Mouse (Mus musculus) limb, embryonic 15.5 days (tissue): Measurements from ENCODE around the gene Gm7347. TPM values are rescaled to one million over a fixed set of nuclear protein-coding genes. Genes with fewer than 3 reads are reported as not detected.
"Not testable (repeated sequence)": the region's sequence is repeated elsewhere in the genome, so short reads cannot be mapped to it uniquely, and the experiment has no call there.

Experiments
- ATAC-seq: fragments of 200-750 bp; cut with Nextera tagmentation; 2 replicates; pipeline ENCODE4 v1.8.0; 2017; ENCODE audit warnings: low read depth, moderate TSS enrichment; ENCODE audit not compliant: insufficient number of reproducible peaks, low FRiP score, low TSS enrichment
- H3K27ac ChIP-seq: fragments of 300-500 bp; sonication (generic); 2 replicates; pipeline ENCODE4 v1.5.1; 2015; ENCODE audit warnings: moderate library complexity, mild to moderate bottlenecking, inconsistent platforms
- H3K27me3 ChIP-seq: fragments of 300-500 bp; sonication (generic); 2 replicates; pipeline ENCODE4 v1.6.1; 2015; ENCODE audit warnings: inconsistent platforms
- H3K36me3 ChIP-seq: fragments of 300-500 bp; sonication (generic); 2 replicates; pipeline ENCODE4 v1.6.1; 2015; ENCODE audit warnings: inconsistent platforms
- H3K4me1 ChIP-seq: fragments of 300-500 bp; sonication (generic); 2 replicates; pipeline ENCODE4 v1.6.1; 2015; ENCODE audit warnings: inconsistent platforms
- H3K4me2 ChIP-seq: fragments of 300-500 bp; sonication (generic); 2 replicates; pipeline ENCODE4 v1.6.1; 2015; ENCODE audit warnings: mild to moderate bottlenecking, inconsistent platforms
- H3K4me3 ChIP-seq: fragments of 300-500 bp; sonication (generic); 2 replicates; pipeline ENCODE4 v1.5.1; 2015; ENCODE audit warnings: mild to moderate bottlenecking, inconsistent platforms
- H3K9ac ChIP-seq: fragments of 300-500 bp; sonication (generic); 2 replicates; pipeline ENCODE4 v1.6.1; 2015; ENCODE audit warnings: inconsistent platforms
- H3K9me3 ChIP-seq: fragments of 300-500 bp; sonication (generic); 2 replicates; pipeline ENCODE4 v1.6.1; 2016; ENCODE audit warnings: inconsistent platforms
- WGBS: fragments of 180-500 bp; shearing (Covaris S2); methylation state at CpG from one replicate; pipeline ENCODE4 v1.1.7; 2015; 5-methylcytosine and 5-hydroxymethylcytosine counted together
- polyA plus RNA-seq: library from polyadenylated mRNA; unstranded; fragments of >200 nt; fragmentation: Nextera tagmentation; extraction: Ambion mirVana; gene quantifications from 2 replicates; pipeline ENCODE4 v1.2.1, GENCODE M21; 2015

The Gm7347 gene
- polyA plus RNA-seq = 0.19 TPM in 1 of 2 replicates, not detected in the other

DNA sequence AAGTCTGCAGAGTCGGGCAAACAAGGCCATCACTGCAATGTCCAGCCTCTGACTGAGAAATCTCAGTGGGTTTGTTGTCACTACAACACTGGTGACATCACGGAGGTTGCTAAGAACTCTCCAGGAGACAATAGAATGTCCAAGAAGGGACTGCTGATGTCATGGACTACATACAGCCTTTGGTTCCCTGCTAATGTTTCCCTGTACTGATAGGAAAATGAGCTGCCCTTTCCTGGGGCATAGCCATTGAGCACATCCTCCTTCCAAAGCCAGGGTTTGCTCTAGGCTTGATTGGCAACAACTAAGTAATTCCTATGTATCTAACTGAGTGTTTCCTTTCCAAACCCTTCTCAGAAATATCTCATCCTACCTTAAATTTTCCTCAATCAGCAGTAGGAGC lies at the start of gene Gm7347:
Gene Gm7347 (minus strand): TSS at position 101 of the 400 bp plus-strand sequence.
- not testable (repeated sequence) for H3K9ac ChIP-seq, ATAC-seq, H3K36me3 ChIP-seq, H3K9me3 ChIP-seq, H3K4me2 ChIP-seq, H3K4me3 ChIP-seq, H3K27ac ChIP-seq, H3K4me1 ChIP-seq, H3K27me3 ChIP-seq
- no CpG with 5 or more reads among the region's 2 CpGs for WGBS

DNA sequence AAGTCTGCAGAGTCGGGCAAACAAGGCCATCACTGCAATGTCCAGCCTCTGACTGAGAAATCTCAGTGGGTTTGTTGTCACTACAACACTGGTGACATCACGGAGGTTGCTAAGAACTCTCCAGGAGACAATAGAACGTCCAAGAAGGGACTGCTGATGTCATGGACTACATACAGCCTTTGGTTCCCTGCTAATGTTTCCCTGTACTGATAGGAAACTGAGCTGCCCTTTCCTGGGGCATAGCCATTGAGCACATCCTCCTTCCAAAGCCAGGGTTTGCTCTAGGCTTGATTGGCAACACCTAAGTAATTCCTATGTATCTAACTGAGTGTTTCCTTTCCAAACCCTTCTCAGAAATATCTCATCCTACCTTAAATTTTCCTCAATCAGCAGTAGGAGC lies 46.9 kb upstream of the Gm7347 start, which contains the start of gene 5031410I06Rik:
Gene 5031410I06Rik (minus strand): TSS at position 101 of the 400 bp plus-strand sequence.
- WGBS = no CpG with 5 or more reads among the region's 3 CpGs
- H3K9me3 ChIP-seq = not testable (repeated sequence)

DNA sequence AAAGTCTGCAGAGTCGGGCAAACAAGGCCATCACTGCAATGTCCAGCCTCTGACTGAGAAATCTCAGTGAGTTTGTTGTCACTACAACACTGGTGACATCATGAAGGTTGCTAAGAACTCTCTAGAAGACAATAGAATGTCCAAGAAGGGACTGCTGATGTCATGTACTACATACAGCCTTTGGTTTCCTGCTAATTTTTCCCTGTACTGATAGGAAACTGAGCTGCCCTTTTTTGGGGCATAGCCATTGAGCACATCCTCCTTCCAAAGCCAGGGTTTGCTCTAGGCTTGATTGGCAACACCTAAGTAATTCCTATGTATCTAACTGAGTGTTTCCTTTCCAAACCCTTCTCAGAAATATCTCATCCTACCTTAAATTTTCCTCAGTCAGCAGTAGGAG lies 30.8 kb upstream of the Gm7347 start, which contains the start of gene Gm10471:
Gene Gm10471 (minus strand): TSS at position 101 of the 400 bp plus-strand sequence.
- not testable (repeated sequence) for H3K36me3 ChIP-seq, H3K4me2 ChIP-seq, H3K27ac ChIP-seq, H3K4me3 ChIP-seq, H3K9ac ChIP-seq, ATAC-seq, H3K27me3 ChIP-seq, H3K9me3 ChIP-seq, H3K4me1 ChIP-seq
- 68% methylated on average over 1 of the region's 1 CpGs for WGBS

More for the DNA sequence above, 46.9 kb upstream of the Gm7347 start, which contains the start of gene 5031410I06Rik:
- not testable (repeated sequence) for H3K4me2 ChIP-seq, H3K27ac ChIP-seq, H3K9ac ChIP-seq, H3K4me1 ChIP-seq, ATAC-seq, H3K27me3 ChIP-seq, H3K4me3 ChIP-seq, H3K36me3 ChIP-seq

DNA sequence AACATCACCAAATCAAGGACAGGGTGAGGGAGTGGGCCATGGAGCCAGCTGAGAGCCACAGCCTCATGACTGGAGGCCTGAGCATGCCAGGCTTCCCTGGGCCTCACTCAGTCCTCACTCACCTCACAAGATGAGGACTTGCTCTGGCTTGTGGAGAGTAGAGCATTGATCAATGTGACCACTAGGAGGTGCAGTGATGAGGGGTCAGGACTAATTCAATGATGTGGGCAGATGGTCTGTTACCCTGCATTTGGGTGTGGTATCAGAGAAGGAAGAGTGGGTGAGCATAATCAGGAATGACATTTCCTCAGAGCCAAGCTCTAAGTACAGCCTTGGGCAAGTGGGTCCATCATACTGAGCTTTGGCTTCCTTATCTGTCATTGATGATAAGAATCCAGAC lies 20.6 kb upstream of the Gm7347 start:
- H3K27ac ChIP-seq, ATAC-seq, H3K4me2 ChIP-seq, H3K27me3 ChIP-seq, H3K9me3 ChIP-seq, H3K9ac ChIP-seq, H3K4me3 ChIP-seq, H3K36me3 ChIP-seq, H3K4me1 ChIP-seq: not testable (repeated sequence)

DNA sequence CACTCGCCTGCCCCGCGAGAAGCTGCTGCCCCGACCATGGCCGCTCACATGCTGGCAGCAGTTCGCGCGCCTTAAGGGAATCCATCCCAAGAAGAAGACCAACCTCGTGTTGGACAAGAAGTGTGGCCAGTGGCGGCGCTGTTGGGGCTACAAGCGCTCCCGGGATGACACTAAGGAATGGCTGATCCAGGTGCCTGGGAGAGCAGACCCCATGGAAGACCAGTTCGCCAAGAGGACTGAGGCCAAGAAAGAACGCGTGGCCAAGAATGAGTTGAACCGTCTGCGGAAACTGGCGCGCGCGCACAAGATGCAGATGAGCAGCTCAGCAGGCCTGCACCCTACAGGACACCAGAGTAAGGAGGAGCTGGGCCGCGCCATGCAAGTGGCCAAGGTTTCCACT lies 12.3 kb upstream of the Gm7347 start:
- Histone ChIP-seq H3K4me2 (no peak overlapping the region), H3K27ac (no peak overlapping the region), H3K27me3 (no peaks in the 10 kb centered on the region), H3K4me3 (no peak overlapping the region), H3K4me1 (no peaks in the 10 kb centered on the region), H3K9ac (no peak overlapping the region), H3K9me3 (no peaks in the 10 kb centered on the region), H3K36me3 (no peaks in the 10 kb centered on the region)
- ATAC-seq = no peak
- 91% methylated on average over 24 of the region's 24 CpGs for WGBS

DNA sequence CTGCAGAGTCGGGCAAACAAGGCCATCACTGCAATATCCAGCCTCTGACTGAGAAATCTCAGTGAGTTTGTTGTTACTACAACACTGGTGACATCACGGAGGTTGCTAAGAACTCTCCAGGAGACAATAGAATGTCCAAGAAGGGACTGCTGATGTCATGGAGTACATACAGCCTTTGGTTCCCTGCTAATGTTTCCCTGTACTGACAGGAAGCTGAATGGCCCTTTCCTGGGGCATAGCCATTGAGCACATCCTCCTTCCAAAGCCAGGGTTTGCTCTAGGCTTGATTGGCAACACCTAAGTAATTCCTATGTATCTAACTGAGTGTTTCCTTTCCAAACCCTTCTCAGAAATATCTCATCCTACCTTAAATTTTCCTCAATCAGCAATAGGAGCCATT lies 18.9 kb downstream of the Gm7347 start, which contains the start of gene Speer4a:
Gene Speer4a (minus strand): TSS at position 101 of the 400 bp plus-strand sequence.
- not testable (repeated sequence) for H3K36me3 ChIP-seq, ATAC-seq, H3K9ac ChIP-seq, H3K27me3 ChIP-seq, H3K4me1 ChIP-seq, H3K4me2 ChIP-seq, H3K4me3 ChIP-seq, H3K27ac ChIP-seq, H3K9me3 ChIP-seq
- WGBS = 78% methylated on average over 2 of the region's 2 CpGs

DNA sequence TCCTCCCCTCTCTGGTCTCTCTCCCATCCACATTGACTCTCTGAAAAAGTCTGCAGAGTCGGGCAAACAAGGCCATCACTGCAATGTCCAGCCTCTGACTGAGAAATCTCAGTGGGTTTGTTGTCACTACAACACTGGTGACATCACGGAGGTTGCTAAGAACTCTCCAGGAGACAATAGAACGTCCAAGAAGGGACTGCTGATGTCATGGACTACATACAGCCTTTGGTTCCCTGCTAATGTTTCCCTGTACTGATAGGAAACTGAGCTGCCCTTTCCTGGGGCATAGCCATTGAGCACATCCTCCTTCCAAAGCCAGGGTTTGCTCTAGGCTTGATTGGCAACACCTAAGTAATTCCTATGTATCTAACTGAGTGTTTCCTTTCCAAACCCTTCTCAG lies 35.6 kb downstream of the Gm7347 start, which contains the start of gene Gm5862:
Gene Gm5862 (minus strand): TSS at position 101 of the 400 bp plus-strand sequence.
- WGBS = no CpG with 5 or more reads among the region's 3 CpGs
- H3K27me3 ChIP-seq, ATAC-seq, H3K27ac ChIP-seq, H3K4me3 ChIP-seq, H3K4me1 ChIP-seq, H3K4me2 ChIP-seq, H3K9me3 ChIP-seq, H3K36me3 ChIP-seq, H3K9ac ChIP-seq: not testable (repeated sequence)

DNA sequence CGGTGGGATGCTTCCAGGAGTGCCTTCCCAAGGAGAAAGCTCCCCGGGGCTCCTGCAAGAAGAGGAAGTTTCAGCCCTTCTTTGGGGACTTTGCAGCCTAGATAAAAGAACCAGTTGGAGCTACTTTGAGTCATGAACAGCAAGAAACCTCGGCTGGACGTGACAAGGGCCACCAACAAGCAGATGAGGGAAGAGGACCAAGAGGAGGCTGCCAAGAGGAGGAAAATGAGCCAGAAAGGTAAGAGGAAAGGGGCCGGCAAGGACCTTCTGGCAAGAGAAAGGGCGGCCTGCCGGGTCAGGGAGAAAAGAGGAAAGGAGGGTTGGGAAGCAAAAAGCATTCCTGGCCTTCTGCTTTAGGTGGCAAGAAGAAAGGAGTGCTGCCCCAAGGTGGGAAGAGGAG lies 50.7 kb downstream of the Gm7347 start:
- 0 out of 2 replicates have a peak, but pooled peaks have one; percentile 35 for ATAC-seq

DNA sequence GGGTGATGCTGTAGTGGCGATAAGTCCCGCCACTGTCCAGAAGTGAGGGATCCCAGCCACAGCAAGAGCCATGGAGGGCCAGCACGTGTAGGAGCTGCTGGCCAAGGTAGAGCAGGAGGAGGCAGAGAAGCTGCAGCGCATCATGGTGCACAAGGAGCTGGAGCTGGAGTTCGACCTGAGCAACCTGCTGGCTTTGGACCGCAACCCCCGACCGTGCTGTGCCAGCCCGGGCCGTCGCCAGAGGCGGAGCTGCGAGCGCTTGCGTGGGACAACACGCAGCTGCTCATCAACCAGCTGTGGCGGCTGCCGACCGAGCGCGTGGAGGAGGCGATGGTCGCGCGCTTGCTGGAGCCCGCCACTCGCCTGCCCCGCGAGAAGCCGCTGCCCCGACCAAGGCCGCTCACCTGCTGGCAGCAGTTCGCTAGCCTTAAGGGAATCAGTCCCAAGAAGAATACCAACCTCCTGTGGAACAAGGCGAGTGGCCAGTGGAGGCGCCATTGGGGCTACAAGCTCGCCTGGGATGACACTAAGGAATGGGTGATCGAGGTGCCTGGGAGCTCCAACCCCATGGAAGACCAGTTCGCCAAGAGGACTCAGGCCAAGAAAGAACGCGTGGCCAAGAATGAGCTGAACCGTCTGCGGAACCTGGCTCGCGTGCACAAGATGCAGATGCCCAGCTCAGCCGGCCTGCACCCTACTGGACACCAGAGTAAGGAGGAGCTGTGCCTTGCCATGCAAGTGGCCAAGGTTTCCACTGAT lies 51.3 kb downstream of the Gm7347 start:
- peak; percentile 78 for ATAC-seq
- H3K36me3 ChIP-seq, H3K4me1 ChIP-seq, H3K9ac ChIP-seq, H3K9me3 ChIP-seq, H3K27ac ChIP-seq: not testable (repeated sequence)
- 20% methylated on average over 45 of the region's 45 CpGs for WGBS
- Histone ChIP-seq H3K27me3 (peaks cover 11% of the 10 kb centered on the region), H3K4me2 (peak overlapping the region; percentile 41), H3K4me3 (peak overlapping the region; percentile 18)

More for the DNA sequence above, 50.7 kb downstream of the Gm7347 start:
- H3K9me3 ChIP-seq, H3K4me3 ChIP-seq, H3K4me1 ChIP-seq, H3K36me3 ChIP-seq, H3K4me2 ChIP-seq, H3K27ac ChIP-seq, H3K9ac ChIP-seq: not testable (repeated sequence)
- H3K27me3 ChIP-seq = peaks cover 11% of the 10 kb centered on the region
- WGBS = 59% methylated on average over 7 of the region's 7 CpGs

DNA sequence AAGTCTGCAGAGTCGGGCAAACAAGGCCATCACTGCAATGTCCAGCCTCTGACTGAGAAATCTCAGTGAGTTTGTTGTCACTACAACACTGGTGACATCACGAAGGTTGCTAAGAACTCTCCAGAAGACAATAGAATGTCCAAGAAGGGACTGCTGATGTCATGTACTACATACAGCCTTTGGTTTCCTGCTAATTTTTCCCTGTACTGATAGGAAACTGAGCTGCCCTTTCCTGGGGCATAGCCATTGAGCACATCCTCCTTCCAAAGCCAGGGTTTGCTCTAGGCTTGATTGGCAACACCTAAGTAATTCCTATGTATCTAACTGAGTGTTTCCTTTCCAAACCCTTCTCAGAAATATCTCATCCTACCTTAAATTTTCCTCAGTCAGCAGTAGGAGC lies 53.7 kb downstream of the Gm7347 start, which contains the start of gene Gm1979:
Gene Gm1979 (minus strand): TSS at position 101 of the 400 bp plus-strand sequence.
- H3K4me2 ChIP-seq, H3K9me3 ChIP-seq, H3K4me3 ChIP-seq, H3K4me1 ChIP-seq, H3K36me3 ChIP-seq, H3K27ac ChIP-seq, ATAC-seq, H3K9ac ChIP-seq: not testable (repeated sequence)
- peaks cover 11% of the 10 kb centered on the region for H3K27me3 ChIP-seq
- 87% methylated on average over 1 of the region's 2 CpGs for WGBS
